Mouse (Mus musculus): Measurements from ENCODE around the gene Marveld3. TPM values are rescaled to one million over a fixed set of nuclear protein-coding genes. Genes with fewer than 3 reads are reported as not detected.

The Marveld3 gene
- polyA plus RNA-seq, 1 experiment = 0.62 TPM

DNA sequence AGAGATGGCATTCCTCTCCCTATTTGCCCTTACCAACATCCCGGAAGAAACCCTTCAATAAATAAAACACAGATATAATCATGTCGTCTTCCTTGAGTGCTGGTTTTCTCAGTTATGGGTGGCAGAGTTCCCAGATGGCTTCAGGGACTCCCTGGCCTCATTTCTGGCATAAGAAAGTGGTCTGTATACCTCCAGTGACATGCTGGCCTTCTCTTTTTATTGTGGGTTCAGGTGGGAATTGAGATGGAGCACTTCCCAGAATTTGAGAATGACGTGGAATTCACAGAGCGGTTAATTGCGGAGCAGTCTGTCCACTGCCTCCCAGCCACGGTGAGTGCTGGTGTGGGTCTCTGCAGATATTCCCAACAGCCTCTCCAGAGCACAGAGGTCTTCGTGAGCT is 36.1 kb upstream of the Marveld3 start:
- Histone ChIP-seq H3K4me1 (ENCODE audit: control insufficient read depth, insufficient read depth, low read length) (no peaks in the 10 kb centered on the region; the same call in 1 of the 2 replicates), H3K27ac (ENCODE audit: control insufficient read depth, insufficient read depth, low read depth, low read length, poor library complexity) (no peak overlapping the region), H3K4me3 (replicated peaks; ENCODE audit: control insufficient read depth, low read depth, low read length) (no peak overlapping the region)
- no peak for TF ChIP-seq POLR2A (IDR thresholded peaks at IDR 0.05; ENCODE audit: borderline replicate concordance, control insufficient read depth, low read depth, low read length)
- no peak for TF ChIP-seq CTCF (IDR thresholded peaks at IDR 0.05; ENCODE audit: control insufficient read depth, insufficient read depth, low read length)
- WGBS = 77% methylated on average over 7 of the region's 7 CpGs

DNA sequence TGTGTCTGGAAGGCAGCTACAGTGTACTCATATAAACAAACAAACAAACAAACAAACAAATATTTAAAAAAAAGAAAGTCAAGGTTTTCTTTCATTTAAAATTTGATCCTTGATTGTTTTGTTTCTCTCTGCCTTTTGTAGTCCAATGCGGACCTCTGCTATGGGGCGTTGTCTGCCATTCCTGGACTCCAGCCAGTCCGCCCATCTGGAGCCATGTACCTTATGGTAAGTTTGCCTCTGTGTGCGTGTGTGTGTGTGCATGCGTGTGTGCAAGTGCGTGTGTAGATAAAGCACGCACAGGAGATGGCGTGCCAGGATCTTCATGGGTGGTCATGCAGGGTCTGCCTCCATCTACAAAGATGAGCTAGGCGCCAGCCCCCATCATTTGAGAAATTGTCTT is 35.4 kb upstream of the Marveld3 start:
- Histone ChIP-seq H3K27ac (ENCODE audit: control insufficient read depth, insufficient read depth, low read depth, low read length, poor library complexity) (no peak overlapping the region), H3K4me1 (ENCODE audit: control insufficient read depth, insufficient read depth, low read length) (no peaks in the 10 kb centered on the region; the same call in 1 of the 2 replicates), H3K4me3 (replicated peaks; ENCODE audit: control insufficient read depth, low read depth, low read length) (no peak overlapping the region)
- TF ChIP-seq CTCF (IDR thresholded peaks at IDR 0.05; ENCODE audit: control insufficient read depth, insufficient read depth, low read length) (no peak), POLR2A (IDR thresholded peaks at IDR 0.05; ENCODE audit: borderline replicate concordance, control insufficient read depth, low read depth, low read length) (no peak)
- 87% methylated on average over 9 of the region's 9 CpGs for WGBS

DNA sequence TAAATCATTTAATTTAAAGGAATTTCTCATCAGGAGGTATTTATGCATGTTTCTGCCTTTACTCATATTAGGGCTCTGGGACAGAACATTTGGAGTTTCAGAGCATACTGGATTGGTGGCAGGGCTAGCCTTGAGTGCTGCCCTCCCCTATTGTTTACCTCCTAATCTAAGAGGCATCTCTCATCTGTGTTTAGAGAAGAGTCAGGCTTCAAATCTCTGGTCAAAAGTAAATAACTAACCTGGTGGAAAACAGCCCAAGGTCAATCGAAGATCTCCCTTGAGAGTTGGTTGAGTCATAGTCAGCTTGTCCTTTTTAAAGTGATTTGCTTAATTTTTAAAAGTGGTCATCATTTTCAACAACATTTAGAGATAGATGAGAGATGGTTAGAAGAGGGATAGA is 30.9 kb upstream of the Marveld3 start:
- no peak overlapping the region for H3K4me3 ChIP-seq (replicated peaks; ENCODE audit: control insufficient read depth, low read depth, low read length)
- no peaks in the 10 kb centered on the region; the same call in 1 of the 2 replicates for H3K4me1 ChIP-seq (ENCODE audit: control insufficient read depth, insufficient read depth, low read length)
- WGBS = 67% methylated on average over 1 of the region's 1 CpGs
- TF ChIP-seq POLR2A (IDR thresholded peaks at IDR 0.05; ENCODE audit: borderline replicate concordance, control insufficient read depth, low read depth, low read length) (no peak), CTCF (IDR thresholded peaks at IDR 0.05; ENCODE audit: control insufficient read depth, insufficient read depth, low read length) (no peak)
- H3K27ac ChIP-seq (ENCODE audit: control insufficient read depth, insufficient read depth, low read depth, low read length, poor library complexity) = no peak overlapping the region

DNA sequence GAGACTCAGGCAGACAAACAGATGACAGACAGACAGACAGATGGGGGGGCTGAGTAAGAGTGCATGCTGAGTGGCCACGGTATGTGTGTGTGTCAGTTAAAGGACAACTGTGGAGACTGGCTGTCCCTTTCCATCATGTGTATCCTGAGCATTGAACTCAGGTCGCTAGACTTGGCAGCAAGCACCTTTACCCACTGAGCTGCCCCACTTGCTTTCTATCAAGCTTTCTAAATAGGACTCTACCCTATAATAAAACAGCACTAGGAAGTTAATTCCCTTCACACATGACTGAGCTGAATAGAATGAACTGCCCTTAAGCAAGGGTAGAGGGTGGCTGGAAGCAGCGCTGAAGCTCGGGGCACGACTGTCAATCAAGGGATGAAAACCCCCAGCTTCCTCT is 30.2 kb upstream of the Marveld3 start:
- no peak for TF ChIP-seq POLR2A (IDR thresholded peaks at IDR 0.05; ENCODE audit: borderline replicate concordance, control insufficient read depth, low read depth, low read length)
- no peak for TF ChIP-seq CTCF (IDR thresholded peaks at IDR 0.05; ENCODE audit: control insufficient read depth, insufficient read depth, low read length)
- H3K4me1 ChIP-seq (ENCODE audit: control insufficient read depth, insufficient read depth, low read length) = no peaks in the 10 kb centered on the region; the same call in 1 of the 2 replicates
- no peak overlapping the region for H3K27ac ChIP-seq (ENCODE audit: control insufficient read depth, insufficient read depth, low read depth, low read length, poor library complexity)
- WGBS = 83% methylated on average over 5 of the region's 5 CpGs
- H3K4me3 ChIP-seq (replicated peaks; ENCODE audit: control insufficient read depth, low read depth, low read length) = no peak overlapping the region

DNA sequence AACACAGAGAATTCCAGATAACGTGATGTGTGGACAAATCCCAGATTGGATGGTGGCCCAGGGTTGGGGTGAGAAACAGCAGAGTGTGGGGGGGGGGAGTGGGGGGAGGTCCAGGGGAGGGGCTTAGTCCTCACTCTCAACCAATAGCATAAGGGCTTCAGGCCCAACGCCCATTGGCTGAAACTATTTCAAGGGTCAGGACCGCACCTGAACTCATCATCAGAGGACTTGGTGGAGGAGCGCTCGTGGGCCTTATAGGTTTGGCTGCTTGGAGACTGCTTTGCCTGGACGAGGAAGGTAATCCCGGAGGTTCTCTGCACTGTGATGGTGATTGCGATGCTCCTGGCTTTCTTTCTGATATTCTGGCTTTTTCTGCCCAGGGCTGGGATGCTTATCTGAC is 28.2 kb upstream of the Marveld3 start, which contains the start of gene Tat:
Gene Tat (plus strand): TSS at position 214 of the 400 bp plus-strand sequence.
- 80% methylated on average over 8 of the region's 8 CpGs for WGBS
- no peak within 1 kb of the TSS for H3K4me3 ChIP-seq (replicated peaks; ENCODE audit: control insufficient read depth, low read depth, low read length)
- no peaks in the 10 kb centered on the region; the same call in 1 of the 2 replicates for H3K4me1 ChIP-seq (ENCODE audit: control insufficient read depth, insufficient read depth, low read length)
- no peak within 1 kb of the TSS for H3K27ac ChIP-seq (ENCODE audit: control insufficient read depth, insufficient read depth, low read depth, low read length, poor library complexity)
- TF ChIP-seq POLR2A (IDR thresholded peaks at IDR 0.05; ENCODE audit: borderline replicate concordance, control insufficient read depth, low read depth, low read length) = no peak

DNA sequence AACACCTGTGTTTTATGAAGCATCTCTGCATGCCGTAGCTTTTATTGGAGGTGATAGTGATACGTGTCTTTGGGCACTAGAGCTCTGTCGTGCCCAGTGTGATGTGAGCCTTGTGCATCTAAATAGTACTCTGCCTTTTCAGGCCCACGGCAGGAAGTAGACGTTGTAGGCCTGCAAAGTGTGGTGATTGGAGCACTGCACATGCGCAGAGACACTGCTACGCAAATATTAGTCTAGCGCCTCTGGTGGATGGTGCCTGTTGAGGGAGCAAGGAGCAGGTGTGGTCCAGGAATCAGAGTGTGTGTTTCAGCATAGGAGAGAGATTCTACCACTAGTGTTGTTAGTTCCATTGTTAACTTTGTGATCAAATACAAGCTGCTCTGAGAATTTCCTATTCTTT is 27.1 kb upstream of the Marveld3 start:
- 84% methylated on average over 8 of the region's 8 CpGs for WGBS
- Histone ChIP-seq H3K4me1 (ENCODE audit: control insufficient read depth, insufficient read depth, low read length) (no peaks in the 10 kb centered on the region; the same call in 1 of the 2 replicates), H3K4me3 (replicated peaks; ENCODE audit: control insufficient read depth, low read depth, low read length) (no peak overlapping the region), H3K27ac (ENCODE audit: control insufficient read depth, insufficient read depth, low read depth, low read length, poor library complexity) (no peak overlapping the region)
- no peak for TF ChIP-seq CTCF (IDR thresholded peaks at IDR 0.05; ENCODE audit: control insufficient read depth, insufficient read depth, low read length)

DNA sequence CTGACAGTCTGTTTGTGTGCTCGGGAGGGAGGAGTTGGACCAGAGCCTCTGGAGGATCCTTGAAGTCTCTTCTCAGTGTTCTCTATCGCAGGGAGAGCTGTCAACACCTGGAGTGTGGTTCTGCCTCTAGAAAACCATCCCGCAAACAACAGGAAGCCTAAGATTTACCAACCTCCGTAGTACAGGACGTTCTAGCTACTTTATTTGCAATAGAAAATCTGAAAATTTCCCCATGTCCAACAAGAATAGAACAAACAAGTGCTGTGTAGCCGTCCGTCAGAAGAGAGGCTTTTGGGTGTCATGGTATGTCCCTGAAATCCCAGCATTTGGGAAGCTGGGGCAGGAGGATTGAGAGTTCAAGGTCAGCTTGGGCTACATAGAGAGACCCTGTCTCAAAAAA is 25.8 kb upstream of the Marveld3 start:
- Histone ChIP-seq H3K4me3 (replicated peaks; ENCODE audit: control insufficient read depth, low read depth, low read length) (no peak overlapping the region), H3K27ac (ENCODE audit: control insufficient read depth, insufficient read depth, low read depth, low read length, poor library complexity) (no peak overlapping the region), H3K4me1 (ENCODE audit: control insufficient read depth, insufficient read depth, low read length) (no peaks in the 10 kb centered on the region)
- TF ChIP-seq POLR2A (IDR thresholded peaks at IDR 0.05; ENCODE audit: borderline replicate concordance, control insufficient read depth, low read depth, low read length) (no peak), CTCF (IDR thresholded peaks at IDR 0.05; ENCODE audit: control insufficient read depth, insufficient read depth, low read length) (no peak)
- whole genome bisulfite sequencing = 75% methylated on average over 7 of the region's 7 CpGs

DNA sequence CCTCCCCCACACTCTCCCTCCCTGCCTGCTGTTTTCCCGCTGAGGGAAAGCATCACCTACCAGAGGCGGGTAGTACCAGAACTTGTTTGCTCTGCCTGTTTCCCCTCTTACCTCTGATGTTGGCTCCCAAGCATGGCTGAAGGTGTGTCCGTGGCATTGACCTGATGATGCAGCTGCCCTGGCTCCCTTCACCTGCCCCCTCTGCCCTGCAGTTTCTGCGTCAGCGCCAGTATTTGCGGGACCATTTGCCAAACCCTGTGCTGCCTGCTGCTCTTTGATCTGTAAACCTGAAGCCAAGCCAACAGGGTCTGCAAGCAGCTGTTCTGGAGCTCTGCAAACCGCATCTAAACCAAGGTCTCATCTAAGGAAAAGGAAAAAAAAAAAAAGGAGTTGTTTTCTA is 24.4 kb upstream of the Marveld3 start:
- H3K4me1 ChIP-seq (ENCODE audit: control insufficient read depth, insufficient read depth, low read length) = no peaks in the 10 kb centered on the region
- 66% methylated on average over 7 of the region's 7 CpGs for WGBS
- no peak overlapping the region for H3K27ac ChIP-seq (ENCODE audit: control insufficient read depth, insufficient read depth, low read depth, low read length, poor library complexity)
- TF ChIP-seq CTCF (IDR thresholded peaks at IDR 0.05; ENCODE audit: control insufficient read depth, insufficient read depth, low read length) = no peak
- TF ChIP-seq POLR2A (IDR thresholded peaks at IDR 0.05; ENCODE audit: borderline replicate concordance, control insufficient read depth, low read depth, low read length) = no peak
- H3K4me3 ChIP-seq (replicated peaks; ENCODE audit: control insufficient read depth, low read depth, low read length) = no peak overlapping the region

DNA sequence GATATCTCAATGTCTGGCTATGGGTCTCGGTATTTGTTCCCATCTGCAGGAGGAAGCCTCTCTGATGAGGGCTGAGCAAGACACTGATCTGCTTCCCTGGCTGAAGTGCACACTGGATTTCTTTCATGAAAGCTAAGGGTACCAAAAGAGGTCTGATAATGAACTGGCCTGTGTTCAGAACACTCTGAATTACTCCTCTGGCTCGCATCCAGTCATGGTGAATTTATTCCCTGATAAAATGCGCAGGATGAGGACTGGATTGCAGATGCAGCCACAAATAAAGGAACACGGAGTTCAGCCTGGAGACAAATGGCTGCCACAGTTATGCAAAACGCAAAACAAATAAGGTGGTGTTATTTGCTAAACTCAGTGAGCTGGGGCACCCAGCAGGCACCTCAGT is 21.9 kb upstream of the Marveld3 start:
- no peak overlapping the region for H3K4me3 ChIP-seq (replicated peaks; ENCODE audit: control insufficient read depth, low read depth, low read length)
- no peaks in the 10 kb centered on the region for H3K4me1 ChIP-seq (ENCODE audit: control insufficient read depth, insufficient read depth, low read length)
- WGBS = 64% methylated on average over 5 of the region's 5 CpGs
- TF ChIP-seq CTCF (IDR thresholded peaks at IDR 0.05; ENCODE audit: control insufficient read depth, insufficient read depth, low read length) (no peak), POLR2A (IDR thresholded peaks at IDR 0.05; ENCODE audit: borderline replicate concordance, control insufficient read depth, low read depth, low read length) (no peak)
- H3K27ac ChIP-seq (ENCODE audit: control insufficient read depth, insufficient read depth, low read depth, low read length, poor library complexity) = no peak overlapping the region
